Mouse (Mus musculus) thymus, adult 18-20 months (tissue): ENCODE results near the gene Mcm3ap.
A peak's percentile ranks its signal among the peaks of the same experiment; 100 is the strongest.

Experiments
- DNase-seq, 2 experiments: peaks; one replicate each; pipeline ENCODE4 v3.0.0; 2022; ENCODE audit warnings: mixed read lengths in 2 of 2

Gene Mcm3ap

DNA sequence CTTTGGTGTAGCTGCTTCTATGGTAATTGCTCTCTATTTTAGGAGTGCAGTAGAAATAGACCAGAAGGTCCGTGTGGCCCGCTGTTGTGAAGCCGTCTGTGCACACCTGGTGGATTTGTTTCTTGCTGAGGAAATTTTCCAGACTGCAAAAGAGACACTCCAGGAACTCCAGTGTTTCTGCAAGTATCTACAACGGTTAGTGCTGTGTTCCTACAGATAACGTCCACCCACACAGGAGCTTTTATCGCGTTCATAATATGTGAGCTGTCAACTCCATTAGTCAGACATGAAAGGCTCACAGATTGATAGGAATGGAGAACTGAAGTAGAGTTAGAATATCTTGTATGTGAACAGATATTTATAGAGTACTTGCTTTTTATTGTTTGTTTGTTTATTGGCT lies 27.6 kb downstream of the Mcm3ap start:
- DNase-seq, result no peak

- DNase-seq, result no peak
Measured at GRCm38 (mm10) chr10:76497522-76497921, 28.8 kb downstream of the Mcm3ap start.

GRCm38 (mm10) chr10:76504271-76504943 lies 35.7 kb downstream of the Mcm3ap start:
- DNase-seq, result no peak

DNA sequence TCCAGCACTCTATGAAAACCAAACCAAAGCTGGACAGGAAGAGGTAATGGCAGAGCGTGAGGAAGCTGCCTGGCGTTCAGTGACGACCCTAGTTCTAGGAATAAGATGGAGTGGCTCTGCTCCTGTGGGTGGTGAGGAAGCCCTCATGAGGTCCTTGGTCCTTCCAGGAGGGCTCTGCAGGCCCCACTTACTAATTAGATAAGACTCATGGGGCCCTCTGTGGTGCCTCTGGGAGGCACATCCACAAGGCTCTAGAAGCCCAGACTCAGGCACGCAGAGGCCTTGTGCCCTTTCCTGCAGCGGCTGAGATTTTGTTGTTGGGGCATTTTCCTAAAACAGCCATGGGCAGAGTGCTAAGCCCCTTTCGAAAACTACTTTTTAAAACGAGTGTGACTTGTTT lies 37.1 kb downstream of the Mcm3ap start:
- no peak for DNase-seq

DNA sequence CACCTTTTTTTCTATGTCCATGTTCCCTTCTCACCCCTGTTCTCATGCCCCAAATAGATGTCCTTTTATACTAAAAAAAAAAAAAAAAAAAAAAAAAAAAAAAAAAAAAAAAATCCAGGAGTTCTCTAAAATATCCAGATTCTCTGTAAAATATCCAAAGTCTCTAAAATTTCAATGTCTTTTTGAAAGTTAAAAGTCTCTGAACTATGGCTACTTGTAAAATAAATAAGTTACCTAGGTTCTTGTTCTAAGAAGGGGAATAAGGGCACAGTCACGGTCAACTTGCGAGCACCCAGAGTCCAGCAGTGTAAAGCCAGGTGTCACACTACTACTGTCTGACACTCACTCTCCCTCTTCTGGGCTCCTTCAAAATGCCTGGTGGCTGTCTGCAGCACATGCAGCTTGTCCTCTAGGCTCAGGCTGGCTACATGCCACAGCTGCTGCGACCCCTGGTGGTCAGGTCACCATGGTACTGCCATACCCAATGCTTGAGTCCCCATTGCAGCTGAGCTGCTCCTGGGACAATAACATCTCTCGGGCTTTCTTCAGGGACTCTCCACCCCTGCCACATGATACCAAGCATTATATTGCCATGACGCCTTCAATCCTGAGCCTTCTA lies 44.3 kb downstream of the Mcm3ap start:
- peak; percentile 46 to 59 for DNase-seq

DNA sequence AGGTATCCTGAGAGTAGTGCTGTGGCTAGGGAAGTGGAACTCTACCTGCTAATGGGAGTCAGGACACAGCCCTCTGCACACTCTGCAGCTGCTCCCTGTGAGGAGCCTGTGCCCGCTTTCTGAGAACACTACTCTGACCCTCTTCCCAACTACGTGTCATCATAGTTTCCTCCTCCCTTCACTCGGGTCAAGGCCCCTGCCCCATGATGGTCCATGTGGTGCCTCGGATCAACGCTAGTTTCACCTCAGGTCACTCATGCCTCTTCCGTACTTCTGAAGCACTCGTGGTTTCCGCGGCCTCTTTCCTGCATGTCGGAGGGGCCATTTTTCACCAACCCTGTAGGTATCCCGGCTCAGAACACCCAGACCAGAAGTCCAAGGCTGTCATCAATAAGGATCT lies 62.2 kb downstream of the Mcm3ap start:
- no peak for DNase-seq

- peak; percentile 94 to 95 for DNase-seq
Measured at GRCm38 (mm10) chr10:76531375-76531774, 62.6 kb downstream of the Mcm3ap start, which contains the start of gene Lss. Gene Lss, plus strand, starts transcription at chr10:76531588.

DNA sequence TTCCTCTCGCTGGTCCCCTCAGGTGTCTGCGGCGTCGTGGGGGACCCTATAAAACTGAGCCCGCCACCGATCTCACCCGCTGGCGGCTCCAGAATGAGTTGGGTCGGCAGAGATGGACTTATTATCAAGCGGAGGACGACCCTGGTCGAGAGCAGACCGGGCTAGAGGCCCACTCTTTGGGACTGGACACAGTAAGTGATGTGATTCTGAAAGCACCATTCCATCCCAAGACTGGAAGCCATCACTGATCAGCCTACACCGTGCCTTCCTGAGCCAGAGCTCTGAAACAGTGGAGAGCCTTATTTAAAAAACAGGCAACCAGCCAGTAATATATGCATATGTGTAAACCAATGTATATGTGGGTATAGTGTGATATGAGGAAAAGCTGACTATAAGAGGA lies 63.1 kb downstream of the Mcm3ap start:
- DNase-seq, result no peak

GRCm38 (mm10) chr10:76535526-76535925 lies 66.8 kb downstream of the Mcm3ap start:
- DNase-seq, result no peak

DNA sequence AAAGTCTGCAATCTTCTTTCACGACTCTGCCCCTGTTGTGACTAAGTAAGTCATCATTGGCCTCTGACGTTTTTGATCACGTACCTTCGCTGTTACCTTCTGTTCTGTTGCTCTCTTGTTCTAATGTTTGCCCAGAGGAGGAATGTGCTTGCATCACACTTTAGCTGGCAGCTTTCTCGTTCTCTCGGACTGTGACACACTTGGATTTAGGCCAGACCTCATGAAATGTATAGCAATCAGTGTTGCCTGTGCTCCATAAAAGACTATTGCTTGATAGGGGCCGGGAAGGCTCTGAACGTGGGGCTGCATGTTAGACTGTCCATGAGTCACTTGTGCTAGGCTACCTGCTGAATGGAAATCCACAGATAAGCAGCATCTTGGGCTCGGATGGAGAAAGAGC lies 68.9 kb downstream of the Mcm3ap start:
- DNase-seq, result no peak

- no peak for DNase-seq
Measured at GRCm38 (mm10) chr10:76541336-76542085, 72.8 kb downstream of the Mcm3ap start.

DNA sequence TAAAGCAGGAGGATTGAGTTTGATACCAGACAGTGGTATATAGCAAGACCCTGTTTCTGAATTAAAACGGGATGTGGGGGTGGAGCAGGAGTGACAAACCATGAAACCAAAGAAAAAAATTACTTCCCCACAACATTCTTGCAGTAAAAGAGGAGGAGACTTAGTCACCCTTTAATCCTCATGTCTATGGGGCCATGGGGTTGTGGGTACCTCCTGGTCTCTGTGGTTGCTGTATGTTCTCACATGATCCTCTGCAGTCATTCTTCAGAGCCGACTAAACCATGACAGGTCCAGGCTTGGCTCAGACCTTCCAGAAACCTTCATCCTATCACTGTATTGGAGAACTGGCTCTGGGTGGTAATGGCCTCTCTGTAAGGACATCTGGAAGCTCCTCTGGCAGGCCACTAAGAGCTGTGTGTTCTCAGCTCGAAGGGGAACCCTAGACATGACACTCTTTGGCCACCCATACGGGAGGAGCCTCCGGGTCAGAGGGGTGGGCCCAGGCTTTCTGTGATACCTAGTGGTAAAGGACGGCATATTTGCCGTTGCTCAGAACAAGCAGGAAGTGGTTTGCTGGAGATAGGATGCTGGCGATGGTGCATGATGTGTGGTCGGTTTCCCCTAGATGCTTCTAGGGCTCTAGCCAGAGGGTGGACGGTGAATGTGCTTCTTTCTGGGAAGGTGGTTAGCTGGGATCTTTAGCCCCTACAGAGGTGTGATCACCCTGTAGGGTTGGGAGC lies 74.1 kb downstream of the Mcm3ap start:
- DNase-seq, result peak in 1 of 2 experiments; percentile 22

DNA sequence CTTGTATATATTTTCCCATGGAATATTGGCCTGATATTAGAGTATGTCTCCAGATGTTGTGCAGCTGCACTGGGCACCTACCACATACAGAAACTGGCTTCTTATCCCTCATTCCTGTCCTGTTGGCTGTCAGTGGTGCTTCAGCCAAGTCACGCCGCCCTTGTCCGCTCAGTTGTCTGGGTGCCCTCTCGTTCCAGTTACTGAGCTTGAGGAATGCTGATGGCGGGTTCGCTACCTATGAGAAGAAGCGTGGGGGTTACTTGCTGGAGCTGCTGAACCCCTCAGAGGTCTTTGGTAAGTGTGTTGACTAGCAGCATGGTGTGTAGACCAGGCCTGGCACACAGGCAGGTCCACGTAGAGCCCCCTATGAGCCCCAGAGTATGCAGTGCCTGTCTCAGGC lies 77.8 kb downstream of the Mcm3ap start:
- DNase-seq, result no peak

DNA sequence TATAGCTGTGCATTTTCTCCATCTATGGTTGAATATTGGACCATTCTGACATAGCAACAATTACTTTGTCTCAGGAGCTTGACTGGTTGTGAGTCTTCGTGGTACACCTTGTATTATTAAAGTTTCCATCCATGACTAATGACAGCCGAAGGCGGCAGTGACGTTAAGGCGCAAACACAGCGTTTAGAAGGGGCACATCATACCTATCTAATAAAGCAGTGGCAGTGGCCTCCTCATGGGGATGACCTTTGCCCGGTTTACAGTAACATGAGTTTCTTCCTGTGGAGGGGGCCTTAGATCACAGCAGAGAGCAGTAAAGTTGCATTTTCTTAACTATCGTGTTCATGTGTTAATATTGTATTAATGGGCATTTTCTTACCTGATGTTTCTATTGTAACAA lies 79.5 kb downstream of the Mcm3ap start:
- no peak for DNase-seq

- no peak for DNase-seq
Measured at GRCm38 (mm10) chr10:76550458-76550857, 81.7 kb downstream of the Mcm3ap start.

GRCm38 (mm10) chr10:76551556-76551955 lies 82.8 kb downstream of the Mcm3ap start:
- no peak for DNase-seq

DNA sequence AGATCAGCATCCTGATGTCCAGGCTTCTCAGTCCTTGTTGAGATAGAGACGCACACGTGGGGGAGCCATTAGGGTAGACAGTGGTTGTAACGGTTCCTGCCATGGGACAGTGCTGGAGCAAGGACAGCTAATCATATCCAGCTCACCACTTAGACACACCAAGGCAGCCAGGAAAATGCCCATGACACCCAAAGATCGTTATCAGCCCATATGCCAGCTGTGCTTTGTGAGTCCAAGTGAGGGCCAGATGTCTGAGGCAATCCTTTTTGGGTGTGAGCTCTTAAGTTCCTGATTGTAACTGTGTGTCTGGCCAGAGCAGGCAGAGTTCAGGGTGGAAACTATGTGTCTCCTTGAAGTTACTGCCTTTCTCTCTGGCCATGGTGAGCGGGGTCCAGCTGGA lies 85.3 kb downstream of the Mcm3ap start:
- no peak for DNase-seq

- DNase-seq, result no peak
Measured at GRCm38 (mm10) chr10:76561972-76562371, 93.2 kb downstream of the Mcm3ap start, which contains the start of gene Spatc1l. Gene Spatc1l, plus strand, starts transcription at chr10:76562272.
